Mouse (Mus musculus) MEL (cell line): ENCODE data around the gene Spag9. TPM values are rescaled to one million over a fixed set of nuclear protein-coding genes. Genes with fewer than 3 reads are reported as not detected.

ENCODE experiments used
- DNase-seq: peaks from one replicate; pipeline ENCODE4 v3.0.0; 2011; ENCODE audit warnings: low read depth, low spot score
- H3K27ac ChIP-seq: 2 replicates; pipeline ENCODE4 v1.5.1; 2012; ENCODE audit warnings: low read depth, mild to moderate bottlenecking, control low read depth, low read length, moderate library complexity; ENCODE audit not compliant: control insufficient read depth
- H3K27me3 ChIP-seq, 2 experiments: fragments of 150-350 bp in 1 of 2; sonication (generic) in 1 of 2; 2 replicates each; pipeline ENCODE4 v1.6.1; 2012; ENCODE audit warnings: low read length in 2 of 2, mild to moderate bottlenecking in 2 of 2, improper control_type of control experiment in 1 of 2, moderate library complexity in 1 of 2; ENCODE audit not compliant: insufficient read depth in 2 of 2, control insufficient read depth in 1 of 2
- H3K36me3 ChIP-seq, 2 experiments: 2 replicates each; pipeline ENCODE4 v1.6.1; 2012 to 2014; ENCODE audit warnings: low read length in 2 of 2, improper control_type of control experiment in 1 of 2, inconsistent platforms in 1 of 2, mild to moderate bottlenecking in 1 of 2; ENCODE audit not compliant: insufficient read depth in 2 of 2, control insufficient read depth in 1 of 2
- H3K4me1 ChIP-seq, 2 experiments: fragments of 150-350 bp in 1 of 2; sonication (generic) in 1 of 2; 2 replicates each; pipeline ENCODE4 v1.6.1; 2012; ENCODE audit warnings: low read length in 2 of 2, improper control_type of control experiment in 1 of 2, mild to moderate bottlenecking in 1 of 2; ENCODE audit not compliant: insufficient read depth in 2 of 2, control insufficient read depth in 1 of 2
- H3K4me3 ChIP-seq, 2 experiments: fragments of 150-350 bp in 1 of 2; sonication (generic) in 1 of 2; 2 replicates each; pipeline ENCODE4 v1.5.1; 2012; ENCODE audit warnings: low read depth in 2 of 2, low read length in 2 of 2, mild to moderate bottlenecking in 2 of 2, moderate library complexity in 2 of 2, control low read depth in 1 of 2, improper control_type of control experiment in 1 of 2; ENCODE audit not compliant: control insufficient read depth in 1 of 2, insufficient read depth in 1 of 2
- H3K79me2 ChIP-seq: 2 replicates; pipeline ENCODE4 v1.6.1; 2012; ENCODE audit warnings: mild to moderate bottlenecking, low read length, moderate library complexity; ENCODE audit not compliant: control insufficient read depth, poor library complexity, insufficient read depth
- H3K9ac ChIP-seq: 2 replicates; pipeline ENCODE4 v1.6.1; 2012; ENCODE audit warnings: low read depth, mild to moderate bottlenecking, control low read depth, low read length, moderate library complexity; ENCODE audit not compliant: control insufficient read depth, poor library complexity, severe bottlenecking
- H3K9me3 ChIP-seq: fragments of 150-350 bp; sonication (generic); replicated peaks from 2 replicates; pipeline ENCODE4 v1.6.1; 2012; ENCODE audit warnings: mild to moderate bottlenecking, low read length, improper control_type of control experiment, moderate library complexity; ENCODE audit not compliant: insufficient read depth
- E2F4 ChIP-seq: IDR thresholded peaks from 2 replicates; pipeline ENCODE4 v1.6.1; 2011; ENCODE audit warnings: low read depth, low read length, improper control_type of control experiment, borderline replicate concordance
- EP300 ChIP-seq, 2 experiments: IDR thresholded peaks; 2 replicates each; pipeline ENCODE4 v1.6.1; 2011; ENCODE audit warnings: improper control_type of control experiment in 2 of 2, low read length in 2 of 2, low read depth in 1 of 2, mild to moderate bottlenecking in 1 of 2
- GATA1 ChIP-seq: IDR thresholded peaks from 2 replicates; pipeline ENCODE4 v1.6.1; 2011; ENCODE audit warnings: low read depth, low read length, improper control_type of control experiment
- JUND ChIP-seq: IDR thresholded peaks from 2 replicates; pipeline ENCODE4 v1.6.1; 2011; ENCODE audit warnings: low read depth, mild to moderate bottlenecking, improper control_type of control experiment, low read length
- KAT2A ChIP-seq: conservative IDR thresholded peaks from 2 replicates; pipeline ENCODE4 v1.6.1; 2012; ENCODE audit warnings: low read depth, low read length, improper control_type of control experiment, inconsistent platforms
- MAFK ChIP-seq: IDR thresholded peaks from 2 replicates; pipeline ENCODE4 v1.6.1; 2011; ENCODE audit warnings: low read depth, mild to moderate bottlenecking, low read length, improper control_type of control experiment, borderline replicate concordance
- MAX ChIP-seq: IDR thresholded peaks from 2 replicates; pipeline ENCODE4 v1.6.1; 2011; ENCODE audit warnings: low read length, improper control_type of control experiment
- MEF2A ChIP-seq: IDR thresholded peaks from 2 replicates; pipeline ENCODE4 v1.6.1; 2014; ENCODE audit warnings: low read depth, mild to moderate bottlenecking, inconsistent platforms, low read length, improper control_type of control experiment; ENCODE audit not compliant: poor library complexity, insufficient replicate concordance, severe bottlenecking; ENCODE audit errors: extremely low read depth
- MXI1 ChIP-seq: IDR thresholded peaks from 2 replicates; pipeline ENCODE4 v1.6.1; 2011; ENCODE audit warnings: mild to moderate bottlenecking, low read depth, low read length, improper control_type of control experiment
- NRF1 ChIP-seq: IDR thresholded peaks from 2 replicates; pipeline ENCODE4 v1.6.1; 2014; ENCODE audit warnings: low read depth, mild to moderate bottlenecking, inconsistent platforms, low read length, improper control_type of control experiment, moderate library complexity; ENCODE audit not compliant: poor library complexity, insufficient read depth, severe bottlenecking
- POLR2A ChIP-seq, 2 experiments: IDR thresholded peaks; 2 replicates each; pipeline ENCODE4 v1.6.1; 2011 to 2012; ENCODE audit warnings: low read length in 2 of 2, mild to moderate bottlenecking in 2 of 2, control low read depth in 1 of 2, improper control_type of control experiment in 1 of 2, low read depth in 1 of 2, moderate library complexity in 1 of 2; ENCODE audit not compliant: control insufficient read depth in 1 of 2, insufficient read depth in 1 of 2, poor library complexity in 1 of 2
- POLR2AphosphoS2 ChIP-seq: IDR thresholded peaks from 2 replicates; pipeline ENCODE4 v1.6.1; 2011; ENCODE audit warnings: low read length, improper control_type of control experiment
- RCOR1 ChIP-seq: IDR thresholded peaks from 2 replicates; pipeline ENCODE4 v1.6.1; 2012; ENCODE audit warnings: low read depth, mild to moderate bottlenecking, inconsistent platforms, low read length, improper control_type of control experiment
- SIN3A ChIP-seq: IDR thresholded peaks from 2 replicates; pipeline ENCODE4 v1.6.1; 2012; ENCODE audit warnings: low read length, improper control_type of control experiment, inconsistent platforms
- SMC3 ChIP-seq: IDR thresholded peaks from 2 replicates; pipeline ENCODE4 v1.6.1; 2011; ENCODE audit warnings: low read depth, low read length, improper control_type of control experiment
- TAL1 ChIP-seq: IDR thresholded peaks from 2 replicates; pipeline ENCODE4 v1.6.1; 2012; ENCODE audit warnings: mild to moderate bottlenecking, inconsistent platforms, low read length, moderate library complexity, mixed read lengths
- USF2 ChIP-seq, 2 experiments: IDR thresholded peaks; 2 replicates each; pipeline ENCODE4 v1.6.1; 2011 to 2012; ENCODE audit warnings: improper control_type of control experiment in 2 of 2, low read length in 2 of 2, borderline replicate concordance in 1 of 2, inconsistent platforms in 1 of 2, low read depth in 1 of 2, mild to moderate bottlenecking in 1 of 2; ENCODE audit not compliant: insufficient read depth in 1 of 2
- ZNF384 ChIP-seq: IDR thresholded peaks from 2 replicates; pipeline ENCODE4 v1.6.1; 2012; ENCODE audit warnings: low read depth, mild to moderate bottlenecking, inconsistent platforms, low read length, improper control_type of control experiment
- polyA plus RNA-seq, 2 experiments: library from polyadenylated mRNA; stranded (reverse) in 1 of 2; unstranded in 1 of 2; fragments of >175 nt in 1 of 2; fragments of >200 nt in 1 of 2; gene quantifications; 2 replicates each; pipeline versions ENCODE4 v1.2.1 to v1.2.4; 2012; ENCODE audit warnings: low replicate concordance in 2 of 2, low read depth in 1 of 2; ENCODE audit not compliant: insufficient read length in 2 of 2, insufficient read depth in 1 of 2, missing spikeins in 1 of 2
- total RNA-seq: library from RNA; depleted of rRNA; stranded (reverse); fragments of 300-350 nt; gene quantifications from 2 replicates; pipeline ENCODE4 v1.2.3, GENCODE M21; 2012

Spag9 gene
- total and polyA plus RNA-seq, 3 experiments = 18.9 to 279 (median 20.6) TPM

DNA sequence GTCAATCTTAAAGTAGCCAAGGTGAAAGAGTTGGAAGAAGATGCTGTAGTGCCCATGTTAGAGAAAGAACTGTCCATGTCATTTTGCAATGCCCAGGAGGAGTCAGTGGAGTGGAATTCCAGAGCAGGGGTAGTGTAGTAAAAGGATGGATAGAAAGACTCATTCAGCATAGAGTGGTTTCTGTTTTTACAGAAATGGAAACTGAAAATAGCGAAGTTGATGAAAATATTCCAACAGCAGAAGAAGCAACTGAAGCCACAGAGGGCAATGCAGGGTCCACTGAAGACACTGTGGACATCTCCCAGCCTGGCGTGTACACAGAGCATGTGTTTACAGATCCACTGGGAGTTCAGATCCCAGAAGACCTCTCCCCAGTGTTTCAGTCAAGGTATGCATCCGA, 101.6 kb downstream of the Spag9 start:
- H3K4me1 ChIP-seq = no peaks in the 10 kb centered on the region
- TF ChIP-seq SMC3 (no peak), E2F4 (no peak), KAT2A (no peak), TAL1 (no peak), JUND (no peak), NRF1 (no peak), EP300 (IDR thresholded peaks at IDR 0.05; ENCODE audit: low read depth in 1 of 2, low read length in 2 of 2) (no peak), MXI1 (no peak), ZNF384 (no peak), MAX (no peak)
- TF ChIP-seq, all 39 proteins: peak for 0
- H3K4me3 ChIP-seq = no peak overlapping the region
- DNase-seq = no peak
- H3K79me2 ChIP-seq = no peaks in the 10 kb centered on the region
- H3K27me3 ChIP-seq = no peaks in the 10 kb centered on the region
- no peak overlapping the region for H3K9ac ChIP-seq
- H3K27ac ChIP-seq = no peak overlapping the region
- peaks cover 5 to 18% of the 10 kb centered on the region in 2 experiments; a peak in 3 of 4 replicates for H3K36me3 ChIP-seq
- H3K9me3 ChIP-seq = no peaks in the 10 kb centered on the region

DNA sequence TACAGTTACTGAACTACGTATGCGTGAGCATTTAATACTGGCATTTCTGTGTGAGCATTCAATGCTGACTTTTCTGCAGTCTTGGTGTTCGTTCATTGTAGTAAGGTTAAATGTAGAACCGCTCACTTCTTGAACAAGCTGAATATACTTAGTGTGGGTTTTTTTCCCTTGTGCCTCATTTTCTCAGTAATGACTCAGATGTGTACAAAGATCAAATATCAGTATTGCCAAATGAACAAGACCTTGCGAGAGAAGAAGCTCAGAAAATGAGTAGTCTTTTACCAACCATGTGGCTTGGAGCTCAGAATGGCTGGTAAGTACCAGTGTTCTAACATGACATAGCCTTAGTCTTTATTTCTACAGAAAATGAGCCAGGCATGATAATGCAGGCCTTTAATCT, 102.9 kb downstream of the Spag9 start:
- TF ChIP-seq POLR2A (IDR thresholded peaks at IDR 0.05; ENCODE audit: control insufficient read depth in 1 of 2, insufficient read depth in 1 of 2, low read depth in 1 of 2, low read length in 2 of 2, poor library complexity in 1 of 2) (no peak), JUND (no peak), NRF1 (no peak), KAT2A (no peak), TAL1 (no peak), GATA1 (no peak), SIN3A (no peak), USF2 (IDR thresholded peaks at IDR 0.05; ENCODE audit: borderline replicate concordance in 1 of 2, insufficient read depth in 1 of 2, low read depth in 1 of 2, low read length in 2 of 2) (no peak), MAX (no peak), MAFK (no peak), MEF2A (no peak), RCOR1 (no peak), POLR2AphosphoS2 (no peak)

More for the DNA sequence above, 102.9 kb downstream of the Spag9 start:
- Histone ChIP-seq H3K4me3 (no peak overlapping the region), H3K9me3 (no peaks in the 10 kb centered on the region), H3K79me2 (no peaks in the 10 kb centered on the region), H3K27ac (no peak overlapping the region), H3K4me1 (no peaks in the 10 kb centered on the region), H3K36me3 (peaks cover under 1 to 10% of the 10 kb centered on the region in 2 experiments; a peak in 3 of 4 replicates), H3K9ac (no peak overlapping the region), H3K27me3 (no peaks in the 10 kb centered on the region)
- DNase-seq = no peak
